Mouse (Mus musculus): Measurements from ENCODE around the gene Babam2.

Babam2 gene

DNA sequence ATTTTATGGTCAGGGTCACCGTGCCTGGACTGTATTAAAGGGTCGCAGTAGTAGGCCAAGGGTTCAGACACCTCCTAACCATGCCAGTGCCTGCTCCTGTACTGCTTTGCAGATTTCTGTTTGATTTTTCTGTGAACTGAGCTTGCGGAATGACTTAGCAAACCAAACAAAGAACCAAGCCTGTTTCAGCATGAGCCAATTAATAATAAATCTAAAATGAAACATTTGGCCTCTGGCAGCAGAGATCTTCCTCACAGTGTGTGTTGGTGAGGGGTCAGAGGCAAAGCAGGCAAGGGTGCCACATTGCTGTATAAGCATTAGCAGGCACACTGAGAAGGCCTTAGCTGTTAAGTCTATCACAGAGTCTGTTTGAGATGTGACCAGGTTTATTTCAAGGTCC is 342.0 kb downstream of the Babam2 start:
- no peak for DNase-seq (ENCODE audit: low spot score in 2 of 2)

- DNase-seq (ENCODE audit: low spot score in 2 of 2), result no peak
These were observed 345.7 kb downstream of the Babam2 start for GRCm38 (mm10) chr5:32043153-32043552.

- no peak for DNase-seq (ENCODE audit: low spot score in 2 of 2)
These were observed 346.5 kb downstream of the Babam2 start for GRCm38 (mm10) chr5:32043996-32044395.

DNA sequence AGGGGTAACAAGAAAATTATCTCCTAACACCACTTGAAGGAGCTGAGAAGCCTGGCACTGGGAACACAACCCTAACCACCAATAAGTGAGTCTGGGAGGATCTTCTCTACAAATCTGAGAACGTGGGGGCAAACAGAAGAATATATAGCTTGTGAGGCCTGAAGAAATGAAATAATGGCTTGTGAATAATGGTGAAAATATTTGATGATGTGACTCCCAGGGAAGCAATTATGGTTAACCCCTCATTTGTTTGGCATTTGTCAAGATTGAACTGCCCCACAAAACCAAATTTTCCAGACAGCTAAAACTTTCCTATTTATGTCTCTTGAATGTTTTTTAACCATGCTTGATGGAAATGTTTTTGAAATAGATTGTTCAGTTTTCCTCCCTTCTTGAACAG is 354.4 kb downstream of the Babam2 start:
- DNase-seq (ENCODE audit: low spot score in 2 of 2), result no peak

GRCm38 (mm10) chr5:32052467-32052866 is 355.0 kb downstream of the Babam2 start:
- no peak for DNase-seq (ENCODE audit: low spot score in 2 of 2)

DNA sequence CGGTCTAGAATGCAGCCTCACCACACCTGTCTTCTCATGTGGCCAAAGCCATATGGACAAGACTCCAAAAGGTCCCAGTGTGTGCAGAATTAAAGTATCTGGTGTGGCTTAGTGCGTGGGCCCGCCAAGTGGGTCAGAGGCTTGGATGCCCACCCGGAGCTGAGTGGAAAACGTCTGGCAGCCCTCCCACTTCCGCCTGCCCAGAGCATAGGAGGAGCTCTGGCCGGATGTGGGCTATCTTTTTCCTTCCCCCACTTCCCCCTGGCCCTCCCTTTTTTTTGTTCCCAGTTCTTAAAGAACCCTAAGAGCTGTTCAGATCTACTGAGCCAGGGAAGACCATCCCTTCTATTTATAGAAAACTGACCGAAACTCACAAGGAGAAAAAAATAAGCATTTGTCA is 356.0 kb downstream of the Babam2 start:
- peak; percentile 3 to 4 for DNase-seq (ENCODE audit: low spot score in 2 of 2)

DNA sequence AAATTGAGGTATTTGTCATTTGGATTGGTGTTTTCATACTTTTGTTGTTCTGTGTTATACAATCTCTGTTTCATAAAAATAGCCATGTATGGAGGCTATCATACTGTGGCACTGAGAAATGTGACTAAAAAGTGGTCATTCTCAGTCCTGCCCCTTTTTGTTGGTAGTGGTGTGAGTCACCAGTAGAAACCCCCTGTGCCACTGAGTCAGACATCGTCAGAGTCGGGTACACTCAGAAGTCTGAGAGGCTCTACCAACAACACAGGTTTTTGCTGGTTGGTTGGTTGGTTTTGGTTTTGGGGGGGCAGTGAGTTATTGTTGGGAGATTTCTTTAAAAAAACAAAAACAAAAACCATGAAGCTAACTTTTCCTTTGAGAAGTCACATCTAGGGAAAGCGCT is 358.2 kb downstream of the Babam2 start:
- DNase-seq (ENCODE audit: low spot score in 2 of 2), result no peak

DNA sequence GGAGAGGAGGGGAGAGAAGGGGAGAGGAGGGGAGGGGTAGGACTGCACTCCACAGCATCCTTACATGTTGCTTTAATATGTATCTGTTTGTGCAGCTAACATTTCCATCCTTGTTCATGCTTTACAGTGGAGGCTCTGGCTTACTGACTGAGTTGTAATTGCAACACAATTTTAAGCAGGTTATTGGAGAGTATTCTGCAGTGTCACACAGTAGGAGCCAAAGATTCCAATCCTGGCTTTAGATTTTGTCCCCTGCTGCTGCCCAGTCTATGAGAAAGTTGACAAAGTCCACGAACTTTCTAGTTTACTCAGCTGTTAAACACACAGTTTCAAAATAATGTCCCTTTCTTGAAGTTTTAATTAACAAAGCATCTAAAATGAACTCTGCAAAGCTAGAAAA is 358.6 kb downstream of the Babam2 start:
- DNase-seq (ENCODE audit: low spot score in 2 of 2), result no peak

DNA sequence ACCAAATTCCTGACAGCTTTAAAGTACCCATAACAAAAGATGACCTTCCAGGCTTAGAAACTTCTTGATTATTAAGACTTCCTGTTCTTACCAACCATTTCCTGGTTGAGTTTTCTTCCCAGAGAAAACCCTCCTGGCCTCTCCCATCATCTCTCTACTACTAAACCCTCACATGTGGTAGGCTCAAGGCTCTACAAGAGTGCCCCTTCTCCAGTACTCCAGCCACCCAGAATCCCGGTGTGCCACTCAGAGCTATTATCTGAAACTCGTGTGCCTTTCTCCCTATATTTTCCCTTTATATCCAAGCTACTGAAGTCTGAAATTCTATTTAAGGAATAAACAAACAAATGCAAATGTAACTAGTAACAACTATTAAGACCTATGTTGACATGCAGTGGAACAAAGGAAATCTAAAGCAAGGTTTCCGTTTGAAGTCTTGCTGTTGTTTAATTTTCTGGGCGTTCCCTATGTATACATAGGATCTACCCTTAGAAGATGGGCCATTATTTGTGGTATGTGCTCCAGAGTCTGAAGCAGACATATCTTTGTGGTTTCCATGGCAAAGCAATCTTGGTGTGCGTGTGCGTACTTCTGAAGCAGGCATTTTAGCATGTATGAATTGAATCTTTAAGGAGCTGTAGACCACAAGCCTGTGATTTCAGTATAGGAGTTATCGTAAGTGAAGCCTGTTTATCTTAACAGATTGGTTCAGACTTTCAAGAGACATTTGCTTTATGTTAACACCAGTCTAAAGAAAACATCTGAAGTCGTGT is 361.2 kb downstream of the Babam2 start:
- DNase-seq (ENCODE audit: low spot score in 2 of 2), result no peak

- DNase-seq (ENCODE audit: low spot score in 2 of 2), result no peak
These were observed 361.8 kb downstream of the Babam2 start for GRCm38 (mm10) chr5:32059254-32059796.

DNA sequence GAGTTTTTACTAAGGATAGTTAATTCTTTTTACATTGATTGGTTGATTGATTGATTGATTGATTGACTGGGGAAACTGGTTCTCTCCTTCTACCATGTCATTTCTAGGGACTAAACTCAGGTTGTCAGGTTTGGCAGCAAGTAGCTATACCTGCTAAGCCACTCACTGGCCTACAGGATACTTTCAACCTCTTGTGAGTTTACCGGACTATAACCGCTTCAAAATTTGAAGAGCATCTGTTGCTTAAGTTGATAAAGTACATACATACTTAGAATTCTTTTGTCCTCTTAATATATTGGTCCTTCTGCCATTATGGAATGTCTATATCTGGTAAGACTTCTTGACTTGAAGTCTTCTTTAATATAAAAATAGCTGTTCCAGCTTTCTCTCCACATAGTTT is 363.0 kb downstream of the Babam2 start:
- DNase-seq (ENCODE audit: low spot score in 2 of 2), result no peak

- no peak for DNase-seq (ENCODE audit: low spot score in 2 of 2)
These were observed 364.4 kb downstream of the Babam2 start for GRCm38 (mm10) chr5:32061854-32062253.

GRCm38 (mm10) chr5:32064341-32065105 is 367.0 kb downstream of the Babam2 start:
- DNase-seq (ENCODE audit: low spot score in 2 of 2), result no peak

- no peak for DNase-seq (ENCODE audit: low spot score in 2 of 2)
These were observed 368.7 kb downstream of the Babam2 start for GRCm38 (mm10) chr5:32066015-32066734.

DNA sequence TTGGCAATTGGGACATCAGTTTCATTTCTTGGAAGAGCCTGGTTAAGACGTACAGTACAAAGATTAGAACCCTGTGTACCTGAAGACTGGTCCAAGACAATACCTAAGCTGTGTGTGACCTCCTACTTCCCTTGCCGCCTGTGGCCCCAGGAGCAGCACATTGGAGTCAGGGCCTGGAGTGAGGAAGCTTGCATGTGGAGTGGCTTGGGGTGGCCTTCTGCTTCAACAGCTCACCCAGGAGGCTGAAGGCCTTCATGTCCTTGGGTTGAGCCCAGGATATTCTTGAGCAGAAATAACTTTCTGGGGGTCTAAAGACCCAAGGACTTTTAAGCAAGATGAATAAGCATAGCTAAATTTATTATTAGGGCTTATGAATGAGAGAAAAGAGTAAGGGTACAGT is 369.4 kb downstream of the Babam2 start:
- DNase-seq (ENCODE audit: low spot score in 2 of 2), result no peak

GRCm38 (mm10) chr5:32068616-32069015 is 371.1 kb downstream of the Babam2 start:
- no peak for DNase-seq (ENCODE audit: low spot score in 2 of 2)

GRCm38 (mm10) chr5:32069096-32069495 is 371.6 kb downstream of the Babam2 start:
- no peak for DNase-seq (ENCODE audit: low spot score in 2 of 2)

GRCm38 (mm10) chr5:32069566-32070169 is 372.2 kb downstream of the Babam2 start:
- DNase-seq (ENCODE audit: low spot score in 2 of 2), result no peak

- DNase-seq (ENCODE audit: low spot score in 2 of 2), result no peak
These were observed 373.3 kb downstream of the Babam2 start for GRCm38 (mm10) chr5:32070781-32071180.

DNA sequence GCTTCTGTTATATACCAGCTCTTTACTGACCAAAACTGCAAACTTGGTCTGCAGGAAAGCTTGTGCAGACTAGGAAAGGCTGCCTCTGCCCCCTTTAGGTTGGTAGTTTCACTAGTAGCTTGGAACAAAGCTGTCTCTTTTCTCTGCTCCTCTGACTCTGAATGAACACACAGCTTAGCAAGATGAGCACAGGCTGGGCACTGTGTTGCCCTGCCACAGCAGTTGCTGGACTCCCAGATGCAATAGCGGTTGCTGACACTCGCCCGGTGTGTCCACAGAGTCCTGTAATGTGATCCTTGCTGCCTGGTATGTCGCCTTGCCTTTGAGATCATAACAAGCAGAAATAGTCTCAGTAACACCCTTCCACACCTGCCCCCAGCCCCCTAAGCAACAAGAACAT is 373.8 kb downstream of the Babam2 start:
- DNase-seq (ENCODE audit: low spot score in 2 of 2), result no peak

DNA sequence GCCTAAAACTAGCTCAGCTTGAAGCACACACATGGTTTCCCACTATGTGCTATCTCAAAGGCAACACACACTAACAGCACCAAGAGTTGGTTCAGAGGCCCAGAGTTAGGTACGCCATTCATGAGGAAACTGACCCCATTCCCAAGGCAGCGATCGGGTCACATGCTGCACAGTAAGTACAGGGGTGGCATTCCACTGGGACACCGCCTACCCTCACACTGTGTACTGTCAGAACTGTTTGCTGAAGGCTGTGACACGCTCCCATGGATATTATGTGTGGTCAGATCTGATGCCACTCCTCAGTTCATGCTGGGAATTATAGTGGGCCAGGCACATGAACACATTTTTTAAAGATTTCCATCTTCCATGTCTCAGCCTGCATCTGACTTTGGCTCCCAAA is 374.3 kb downstream of the Babam2 start:
- no peak for DNase-seq (ENCODE audit: low spot score in 2 of 2)

GRCm38 (mm10) chr5:32072877-32073276 is 375.4 kb downstream of the Babam2 start:
- DNase-seq (ENCODE audit: low spot score in 2 of 2), result no peak
